Mouse (Mus musculus) lung, embryonic 15.5 days (tissue): ENCODE measurements around the gene Arntl2. TPM values are rescaled to one million over a fixed set of nuclear protein-coding genes. Genes with fewer than 3 reads are reported as not detected.

Source experiments
- ATAC-seq: fragments of 200-750 bp; cut with Nextera tagmentation; 2 replicates; pipeline ENCODE4 v1.8.0; 2017; ENCODE audit warnings: moderate number of reproducible peaks, borderline replicate concordance; ENCODE audit not compliant: low FRiP score, low TSS enrichment; ENCODE audit errors: extremely low read depth
- H3K27ac ChIP-seq: fragments of 300-500 bp; sonication (generic); 2 replicates; pipeline ENCODE4 v1.5.1; 2015; ENCODE audit warnings: moderate library complexity, mild to moderate bottlenecking, inconsistent platforms
- H3K27me3 ChIP-seq: fragments of 300-500 bp; sonication (generic); 2 replicates; pipeline ENCODE4 v1.6.1; 2015; ENCODE audit warnings: inconsistent platforms
- H3K36me3 ChIP-seq: fragments of 300-500 bp; sonication (generic); 2 replicates; pipeline ENCODE4 v1.6.1; 2015; ENCODE audit warnings: inconsistent platforms
- H3K4me1 ChIP-seq: fragments of 300-500 bp; sonication (generic); 2 replicates; pipeline ENCODE4 v1.6.1; 2015; ENCODE audit warnings: inconsistent platforms
- H3K4me2 ChIP-seq: fragments of 300-500 bp; sonication (generic); 2 replicates; pipeline ENCODE4 v1.6.1; 2015; ENCODE audit warnings: inconsistent platforms, mild to moderate bottlenecking, moderate library complexity
- H3K4me3 ChIP-seq: fragments of 300-500 bp; sonication (generic); 2 replicates; pipeline ENCODE4 v1.5.1; 2015; ENCODE audit warnings: mild to moderate bottlenecking, inconsistent platforms
- H3K9ac ChIP-seq: fragments of 300-500 bp; sonication (generic); 2 replicates; pipeline ENCODE4 v1.6.1; 2015; ENCODE audit warnings: inconsistent platforms
- H3K9me3 ChIP-seq: fragments of 300-500 bp; sonication (generic); 2 replicates; pipeline ENCODE4 v1.6.1; 2016; ENCODE audit warnings: inconsistent platforms
- WGBS: fragments of 180-500 bp; shearing (Covaris S2); methylation state at CpG from one replicate; pipeline ENCODE4 v1.1.7; 2015; 5-methylcytosine and 5-hydroxymethylcytosine counted together
- polyA plus RNA-seq: library from polyadenylated mRNA; unstranded; fragments of >200 nt; fragmentation: Nextera tagmentation; extraction: Ambion mirVana; gene quantifications from 2 replicates; pipeline ENCODE4 v1.2.1, GENCODE M21; 2015

The Arntl2 gene
- polyA plus RNA-seq, 1 experiment from 2014 or later: 5.6 TPM

DNA sequence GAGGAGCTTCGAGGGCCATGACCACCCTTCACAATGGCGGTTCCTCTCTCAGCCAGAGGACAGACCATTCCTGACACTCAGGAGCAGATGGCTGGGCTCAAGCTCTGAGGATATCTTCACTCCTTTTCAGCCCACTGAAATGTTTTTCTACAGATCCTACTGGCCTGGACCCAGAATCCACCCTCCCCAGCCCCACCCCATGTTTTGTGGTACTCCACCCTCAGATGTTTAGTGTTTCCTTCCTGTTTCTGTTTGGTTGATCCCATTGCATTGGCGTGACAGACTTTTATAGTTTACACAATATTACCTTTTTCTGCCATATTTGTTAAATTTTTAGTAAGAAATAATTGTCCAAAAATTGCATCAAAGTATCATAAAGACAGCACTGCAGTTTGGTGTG, 38.5 kb downstream of the Arntl2 start:
- ATAC-seq: no peak
- 66% methylated on average over 3 of the region's 3 CpGs for WGBS
- H3K9ac ChIP-seq: no peak overlapping the region

DNA sequence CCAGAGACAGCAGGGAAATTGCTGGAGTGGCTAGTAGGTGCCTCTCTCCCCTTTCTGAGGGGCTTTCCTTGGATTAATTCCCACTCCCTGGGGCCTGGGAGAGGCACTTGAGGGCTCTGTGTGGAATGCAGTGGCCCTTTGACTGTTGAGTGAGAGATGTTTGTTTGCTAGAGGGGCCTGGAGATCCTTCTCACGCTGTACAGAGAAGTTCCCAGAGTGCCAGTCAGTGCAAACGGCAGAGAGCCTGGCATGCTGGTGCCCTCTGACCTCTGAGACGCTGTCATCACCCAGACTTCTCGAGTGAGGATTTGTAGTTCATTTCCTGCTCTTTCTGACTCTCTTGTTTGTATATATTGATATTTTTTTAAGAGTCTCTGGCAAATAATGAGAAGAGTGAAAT, 39.9 kb downstream of the Arntl2 start:
- no peak overlapping the region for H3K9ac ChIP-seq
- no peak overlapping the region for H3K27ac ChIP-seq
- no peaks in the 10 kb centered on the region for H3K36me3 ChIP-seq
- no peak overlapping the region for H3K4me3 ChIP-seq
- no peak overlapping the region for H3K4me2 ChIP-seq
- WGBS: 8% methylated on average over 4 of the region's 4 CpGs
- H3K27me3 ChIP-seq: no peaks in the 10 kb centered on the region
- H3K4me1 ChIP-seq: peaks cover 11% of the 10 kb centered on the region
- no peaks in the 10 kb centered on the region for H3K9me3 ChIP-seq
- peak; percentile 50; the same call in 1 of the 2 replicates for ATAC-seq

More for the DNA sequence above, 38.5 kb downstream of the Arntl2 start:
- Histone ChIP-seq H3K9me3 (no peaks in the 10 kb centered on the region), H3K27ac (no peak overlapping the region), H3K4me3 (no peak overlapping the region), H3K4me2 (no peak overlapping the region), H3K4me1 (peaks cover 11% of the 10 kb centered on the region), H3K27me3 (no peaks in the 10 kb centered on the region), H3K36me3 (no peaks in the 10 kb centered on the region)

DNA sequence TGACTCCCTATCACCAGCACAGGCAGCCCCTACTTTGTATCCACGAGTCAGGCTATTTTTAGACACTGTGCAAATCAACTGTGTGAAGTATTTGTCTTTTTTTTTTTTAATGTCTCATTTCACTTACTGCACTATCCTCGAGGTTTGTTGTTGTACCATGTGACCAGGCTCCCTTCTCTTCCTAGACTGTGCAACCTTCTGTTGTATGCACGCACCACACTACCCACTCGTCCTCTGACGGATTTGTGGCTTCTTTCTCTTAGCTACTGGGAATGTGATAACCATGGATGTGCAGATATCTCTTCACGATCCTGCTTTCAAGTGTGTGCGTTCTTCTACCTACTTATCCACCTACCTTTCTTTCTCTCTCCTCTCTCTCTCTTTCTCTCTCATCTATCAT, 41.5 kb downstream of the Arntl2 start:
- Histone ChIP-seq H3K9me3 (no peaks in the 10 kb centered on the region), H3K27me3 (no peaks in the 10 kb centered on the region), H3K27ac (no peak overlapping the region), H3K4me1 (peaks cover 11% of the 10 kb centered on the region), H3K4me2 (no peak overlapping the region), H3K36me3 (no peaks in the 10 kb centered on the region), H3K9ac (no peak overlapping the region), H3K4me3 (no peak overlapping the region)
- WGBS: 63% methylated on average over 7 of the region's 7 CpGs
- ATAC-seq: no peak

DNA sequence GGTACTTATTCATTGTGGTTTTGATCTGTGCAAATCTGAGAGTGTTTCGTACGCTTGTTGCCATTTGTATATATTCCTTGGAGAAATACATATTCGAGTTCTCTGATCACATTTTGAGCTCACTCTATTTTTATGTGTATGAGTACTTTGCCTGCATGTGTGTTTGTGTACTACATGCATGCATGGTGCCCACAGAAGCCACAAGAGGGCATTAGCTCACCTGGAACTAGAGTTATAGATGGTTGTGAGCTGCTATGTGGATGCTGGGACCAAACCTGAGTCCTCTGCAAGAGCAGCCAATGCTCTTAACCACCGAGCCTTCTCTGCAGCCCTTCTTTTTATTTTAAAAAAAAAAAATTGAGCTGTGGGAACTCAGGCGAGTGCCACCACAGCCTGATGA, 42.5 kb downstream of the Arntl2 start:
- Histone ChIP-seq H3K9ac (no peak overlapping the region), H3K4me2 (no peak overlapping the region), H3K27me3 (no peaks in the 10 kb centered on the region), H3K36me3 (no peaks in the 10 kb centered on the region), H3K9me3 (no peaks in the 10 kb centered on the region), H3K27ac (no peak overlapping the region), H3K4me3 (no peak overlapping the region), H3K4me1 (peaks cover 11% of the 10 kb centered on the region)
- no peak for ATAC-seq
- WGBS: 87% methylated on average over 5 of the region's 5 CpGs

DNA sequence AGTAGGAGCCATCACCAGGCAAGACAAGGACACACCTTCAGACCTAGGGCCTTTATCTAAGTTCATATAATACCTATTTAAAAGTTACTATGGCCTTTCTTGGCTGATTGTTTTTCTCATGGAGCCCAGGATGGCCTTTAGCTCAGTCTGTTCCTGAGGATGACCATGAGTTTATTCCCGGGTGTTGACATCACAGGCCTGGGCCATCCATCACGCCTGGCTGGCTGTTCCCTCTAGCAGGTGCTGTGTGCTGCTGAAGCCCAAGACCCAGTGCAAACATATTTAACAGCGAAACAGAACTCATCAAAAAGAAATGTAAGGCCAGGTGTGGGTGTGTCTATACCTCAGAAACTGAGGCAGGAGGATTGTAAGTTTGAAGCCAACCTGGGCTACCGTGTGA, 43.0 kb downstream of the Arntl2 start:
- Histone ChIP-seq H3K4me3 (no peak overlapping the region), H3K36me3 (no peaks in the 10 kb centered on the region), H3K27me3 (no peaks in the 10 kb centered on the region)

DNA sequence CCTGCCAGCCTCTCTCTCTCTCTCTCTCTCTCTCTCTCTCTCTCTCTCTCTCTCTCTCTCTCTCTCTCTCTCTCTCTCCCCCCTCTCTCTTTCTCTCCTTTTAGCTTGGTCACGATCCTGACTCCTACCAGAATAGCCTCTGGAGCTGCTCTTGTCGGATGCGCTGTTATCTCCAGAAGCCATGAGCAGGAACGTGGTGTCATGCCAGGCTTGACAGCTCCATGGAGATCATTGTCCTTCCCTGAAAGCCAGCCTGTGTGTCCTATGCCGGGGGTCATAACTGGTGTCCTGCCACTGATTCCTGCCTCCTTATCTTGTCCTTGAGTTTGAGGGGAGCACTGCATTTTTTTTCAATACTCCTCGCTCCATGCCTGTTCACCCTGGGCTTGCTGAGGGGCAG, 49.0 kb downstream of the Arntl2 start:
- WGBS: 85% methylated on average over 6 of the region's 6 CpGs
- H3K9ac ChIP-seq: no peak overlapping the region
- H3K36me3 ChIP-seq: no peaks in the 10 kb centered on the region
- H3K4me2 ChIP-seq: no peak overlapping the region
- no peaks in the 10 kb centered on the region for H3K9me3 ChIP-seq
- peaks cover 10% of the 10 kb centered on the region; the same call in 1 of the 2 replicates for H3K4me1 ChIP-seq
- ATAC-seq: no peak
- H3K4me3 ChIP-seq: no peak overlapping the region
- H3K27ac ChIP-seq: no peak overlapping the region
- H3K27me3 ChIP-seq: no peaks in the 10 kb centered on the region

More for the DNA sequence above, 43.0 kb downstream of the Arntl2 start:
- no peak overlapping the region for H3K4me2 ChIP-seq
- peaks cover 11% of the 10 kb centered on the region for H3K4me1 ChIP-seq
- 74% methylated on average over 4 of the region's 4 CpGs for WGBS
- H3K9ac ChIP-seq: no peak overlapping the region
- H3K9me3 ChIP-seq: no peaks in the 10 kb centered on the region
- no peak overlapping the region for H3K27ac ChIP-seq
- ATAC-seq: no peak

DNA sequence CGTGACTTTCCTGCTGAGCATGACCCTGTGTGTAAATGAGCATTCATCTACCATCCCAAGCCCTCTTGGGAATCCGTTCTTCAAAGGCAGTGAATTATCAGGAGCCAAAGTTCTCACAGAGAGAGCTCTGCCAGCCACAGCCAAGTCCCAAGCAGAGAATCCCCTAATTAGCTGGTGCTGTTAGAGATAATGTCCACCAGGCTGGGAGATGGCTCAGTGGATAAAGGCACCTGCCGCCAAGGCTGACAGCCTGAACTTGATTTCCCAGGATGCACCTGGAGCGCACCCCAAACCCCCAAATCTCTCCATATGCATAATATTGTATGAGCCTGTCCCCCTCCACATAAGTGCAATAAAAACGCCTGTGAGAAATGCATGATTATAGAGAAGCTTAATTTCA, 49.5 kb downstream of the Arntl2 start:
- no peak overlapping the region for H3K4me2 ChIP-seq
- H3K36me3 ChIP-seq: no peaks in the 10 kb centered on the region
- peaks cover 10% of the 10 kb centered on the region; the same call in 1 of the 2 replicates for H3K4me1 ChIP-seq
- H3K4me3 ChIP-seq: no peak overlapping the region
- H3K9me3 ChIP-seq: no peaks in the 10 kb centered on the region
- ATAC-seq: no peak
- WGBS: 79% methylated on average over 5 of the region's 5 CpGs
- H3K27ac ChIP-seq: no peak overlapping the region
- no peaks in the 10 kb centered on the region for H3K27me3 ChIP-seq
- no peak overlapping the region for H3K9ac ChIP-seq

DNA sequence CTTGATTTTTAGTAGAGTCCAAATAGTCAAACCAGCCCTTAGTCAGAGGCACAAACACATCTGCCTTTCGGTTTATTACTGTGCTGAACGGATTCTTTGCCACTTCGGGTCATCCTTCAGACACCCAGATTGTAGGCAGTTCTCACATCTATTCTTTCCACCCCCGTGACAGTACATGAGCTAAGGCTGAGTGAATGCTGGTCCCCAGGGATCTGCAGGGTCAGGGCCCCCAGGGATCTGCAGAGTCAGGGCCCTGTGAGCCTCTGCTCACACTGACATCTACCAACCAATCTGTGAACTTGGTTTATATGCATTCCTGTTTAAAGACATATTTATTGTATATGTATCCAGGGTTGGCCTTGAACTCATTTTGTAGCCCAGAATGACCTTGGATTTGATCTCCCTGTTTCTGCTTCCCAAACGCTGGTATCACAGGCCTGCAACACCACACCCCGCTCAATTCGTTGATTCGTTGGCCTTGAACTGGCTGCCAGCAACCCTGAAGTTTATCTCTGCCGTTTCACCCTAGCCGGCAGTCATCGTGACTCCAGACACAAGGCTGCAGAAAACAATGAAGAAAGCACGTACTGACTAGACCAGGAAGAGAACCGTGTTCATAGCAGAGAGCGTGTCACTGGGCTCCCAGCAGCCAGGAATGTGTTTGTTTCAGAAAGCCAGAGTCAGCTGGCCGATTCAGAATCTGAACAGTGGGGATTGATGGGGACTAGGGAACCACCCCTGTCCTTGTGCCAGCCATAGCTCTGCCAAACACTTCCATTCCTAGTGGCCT, 50.3 kb downstream of the Arntl2 start:
- Histone ChIP-seq H3K4me2 (no peak overlapping the region), H3K9me3 (no peaks in the 10 kb centered on the region), H3K27me3 (no peaks in the 10 kb centered on the region), H3K36me3 (no peaks in the 10 kb centered on the region), H3K4me3 (no peak overlapping the region), H3K4me1 (peaks cover 10% of the 10 kb centered on the region; the same call in 1 of the 2 replicates), H3K27ac (peak overlapping the region; percentile 15; the same call in 1 of the 2 replicates), H3K9ac (no peak overlapping the region)
- WGBS: 57% methylated on average over 15 of the region's 15 CpGs
- ATAC-seq: peak; percentile 34; the same call in 1 of the 2 replicates

DNA sequence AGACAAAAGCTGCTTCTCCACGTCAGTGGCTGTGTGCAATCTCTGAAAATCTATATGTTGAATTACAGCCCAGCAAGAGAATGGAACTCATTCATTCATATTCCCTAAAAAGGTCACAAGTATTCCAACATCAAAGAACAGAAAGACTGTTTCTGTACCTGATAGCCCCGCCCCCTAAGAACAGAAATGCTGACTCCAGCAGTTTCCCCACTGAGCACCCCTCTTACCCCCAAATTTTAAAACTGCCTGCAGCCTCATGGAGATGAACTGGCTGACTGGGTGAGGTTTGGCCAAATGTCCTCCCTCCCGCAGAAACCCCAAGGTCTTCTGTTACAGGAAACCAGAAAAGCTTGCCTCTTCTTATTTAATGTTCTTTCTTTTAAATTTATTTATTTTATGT, 51.5 kb downstream of the Arntl2 start:
- ATAC-seq: no peak

DNA sequence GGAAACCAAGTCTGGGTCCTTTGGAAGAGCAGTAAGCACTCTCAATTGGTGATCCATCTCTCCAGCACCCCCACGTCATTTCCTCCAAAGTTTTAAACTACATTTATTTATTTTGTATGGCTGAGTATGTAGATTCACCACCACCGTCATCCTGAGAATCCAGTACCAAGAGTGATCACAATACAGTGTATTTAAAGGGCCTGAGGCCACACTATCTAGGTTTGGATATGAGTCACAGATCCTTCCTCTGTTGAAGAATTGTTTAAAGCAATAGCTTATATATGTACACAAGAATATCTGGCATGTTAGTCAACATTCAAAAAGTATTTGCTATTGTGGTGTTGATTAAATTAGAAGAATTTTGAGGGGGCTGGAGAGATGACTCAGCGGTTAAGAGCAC, 52.4 kb downstream of the Arntl2 start:
- no peak for ATAC-seq
- H3K4me3 ChIP-seq: no peak overlapping the region
- WGBS: 69% methylated on average over 3 of the region's 3 CpGs
- no peak overlapping the region for H3K4me2 ChIP-seq
- H3K4me1 ChIP-seq: peaks cover 21% of the 10 kb centered on the region; the same call in 1 of the 2 replicates
- no peaks in the 10 kb centered on the region for H3K27me3 ChIP-seq
- no peaks in the 10 kb centered on the region for H3K9me3 ChIP-seq
- no peaks in the 10 kb centered on the region for H3K36me3 ChIP-seq
- H3K27ac ChIP-seq: no peak overlapping the region
- H3K9ac ChIP-seq: no peak overlapping the region

More for the DNA sequence above, 51.5 kb downstream of the Arntl2 start:
- WGBS: 79% methylated on average over 3 of the region's 3 CpGs
- no peak overlapping the region for H3K9ac ChIP-seq
- peaks cover 16% of the 10 kb centered on the region; the same call in 1 of the 2 replicates for H3K4me1 ChIP-seq
- H3K27ac ChIP-seq: no peak overlapping the region
- H3K4me3 ChIP-seq: no peak overlapping the region
- H3K9me3 ChIP-seq: no peaks in the 10 kb centered on the region
- no peak overlapping the region for H3K4me2 ChIP-seq
- H3K36me3 ChIP-seq: no peaks in the 10 kb centered on the region
- no peaks in the 10 kb centered on the region for H3K27me3 ChIP-seq

DNA sequence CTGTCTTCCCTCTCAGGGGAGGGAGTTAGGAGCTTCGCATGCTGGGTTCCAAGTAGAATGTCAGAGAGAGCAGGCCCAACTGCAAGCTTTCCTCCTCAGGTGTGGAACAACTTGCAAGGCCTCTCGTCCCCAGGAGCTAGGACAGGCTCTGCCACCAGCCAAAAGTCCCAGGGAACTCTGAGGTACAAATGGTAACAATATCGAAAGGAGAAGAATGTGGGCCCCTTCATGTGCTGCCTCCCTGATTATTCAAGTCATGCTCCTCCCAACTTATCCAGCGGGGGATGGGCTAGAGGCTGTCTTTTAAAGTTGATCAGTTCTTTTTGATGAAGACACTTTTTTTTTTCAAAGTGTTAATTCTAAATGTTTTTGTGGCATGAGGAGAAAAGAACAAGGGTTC, 54.2 kb downstream of the Arntl2 start, which contains the start of gene Smco2:
Smco2 (plus strand) TSS at position 55 of the 400 bp plus-strand sequence.
- H3K27me3 ChIP-seq: no peaks in the 10 kb centered on the region
- H3K4me1 ChIP-seq: peaks cover 26% of the 10 kb centered on the region
- H3K36me3 ChIP-seq: no peaks in the 10 kb centered on the region
- ATAC-seq: no peak
- no peak within 1 kb of the TSS for H3K9ac ChIP-seq
- no peak within 1 kb of the TSS for H3K27ac ChIP-seq
- H3K4me2 ChIP-seq: no peak within 1 kb of the TSS
- H3K4me3 ChIP-seq: no peak within 1 kb of the TSS
- H3K9me3 ChIP-seq: no peaks in the 10 kb centered on the region
- WGBS: 74% methylated on average over 4 of the region's 4 CpGs

DNA sequence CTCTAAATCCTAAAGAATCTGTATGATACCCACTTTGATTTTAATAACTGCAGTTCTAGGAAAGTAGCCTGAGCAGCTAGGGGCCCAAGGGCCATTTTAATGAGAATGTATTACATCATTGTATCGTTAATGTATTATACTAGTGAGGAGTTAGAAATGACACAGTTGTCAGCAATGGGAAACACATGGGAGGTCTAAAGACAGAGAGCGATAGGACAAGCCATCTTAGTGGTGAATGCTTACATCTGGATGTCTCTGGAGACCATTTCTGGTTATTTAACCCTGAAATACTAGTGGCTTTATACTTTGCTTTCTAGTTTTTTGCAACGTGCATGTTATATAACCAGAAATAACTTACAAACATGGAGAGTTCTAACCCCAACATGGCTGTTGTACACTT, 56.1 kb downstream of the Arntl2 start:
- no peak overlapping the region for H3K9ac ChIP-seq
- no peaks in the 10 kb centered on the region for H3K9me3 ChIP-seq
- no peaks in the 10 kb centered on the region for H3K36me3 ChIP-seq
- no peaks in the 10 kb centered on the region for H3K27me3 ChIP-seq
- H3K4me3 ChIP-seq: no peak overlapping the region
- ATAC-seq: no peak; the same call in 1 of the 2 replicates
- H3K4me1 ChIP-seq: peaks cover 16% of the 10 kb centered on the region
- peak overlapping the region; percentile 55; the same call in 1 of the 2 replicates for H3K27ac ChIP-seq
- H3K4me2 ChIP-seq: no peak overlapping the region
- WGBS: 52% methylated on average over 3 of the region's 3 CpGs
